Mouse (Mus musculus) spleen, postnatal 36 days (tissue): Measurements from ENCODE around the gene 9230112D13Rik.

Source experiments
- DNase-seq, 2 experiments: peaks; one replicate each; pipeline ENCODE4 v3.0.0; 2022; ENCODE audit warnings: low spot score in 2 of 2, mixed read lengths in 1 of 2

The 9230112D13Rik gene

DNA sequence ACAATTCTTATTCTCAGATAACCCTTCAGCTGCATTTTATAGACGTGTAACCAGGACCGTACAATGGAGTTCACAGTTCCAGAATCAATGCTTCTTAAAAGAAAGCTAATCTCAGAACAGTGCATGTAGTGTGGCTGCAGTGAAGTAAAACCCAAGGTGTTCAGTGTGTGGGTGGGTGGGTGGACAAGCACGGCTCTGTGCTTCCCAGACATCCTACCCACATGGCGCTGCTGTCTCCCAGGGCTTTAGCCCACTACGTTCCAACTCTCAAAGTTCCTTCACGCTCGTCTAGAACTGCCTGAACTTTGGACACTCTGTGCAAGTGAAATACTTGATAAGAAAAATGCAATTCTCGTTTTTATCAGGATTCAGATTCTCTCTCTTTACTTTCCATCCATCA, at the start of gene 9230112D13Rik:
9230112D13Rik (minus strand) TSS at position 101 of the 400 bp plus-strand sequence.
- no peak for DNase-seq

DNA sequence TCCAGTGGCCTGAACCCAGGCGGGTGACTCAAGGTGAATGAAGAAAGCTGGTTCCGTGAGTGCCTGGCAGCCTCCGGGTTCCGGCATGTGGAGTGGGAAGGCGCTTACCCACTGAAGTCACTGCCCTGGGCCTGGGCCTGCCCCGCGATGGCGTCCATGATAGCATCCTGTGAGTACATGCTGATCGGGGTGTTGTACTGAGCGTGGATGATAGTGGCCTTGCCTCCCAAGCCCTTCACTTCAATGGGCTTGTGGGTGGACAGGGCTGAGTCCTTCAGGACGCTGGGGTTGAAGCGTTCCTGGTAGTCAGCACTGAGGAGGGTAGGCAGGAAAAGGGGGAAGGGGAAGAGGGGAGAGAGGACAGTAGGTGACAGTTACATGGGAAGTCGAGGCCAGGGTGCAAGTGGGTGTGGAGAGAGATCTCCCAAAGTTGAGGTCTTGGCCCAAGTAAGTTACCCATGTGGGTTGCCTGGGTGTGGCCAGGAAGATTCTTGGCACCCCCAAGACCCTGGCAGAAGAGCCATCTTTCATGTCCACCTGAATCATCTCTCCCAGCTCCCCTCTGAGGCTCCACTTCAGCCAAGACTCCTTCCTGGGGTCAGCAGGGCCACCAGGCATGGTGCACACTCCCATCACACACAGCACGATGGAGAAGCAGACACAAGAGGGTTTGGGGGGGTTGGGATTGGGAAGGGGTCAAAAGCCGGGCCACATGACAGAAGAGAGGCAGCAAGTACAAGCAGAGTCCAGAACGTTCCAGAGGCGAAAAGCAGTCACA, 49.2 kb upstream of the 9230112D13Rik start:
- no peak for DNase-seq

DNA sequence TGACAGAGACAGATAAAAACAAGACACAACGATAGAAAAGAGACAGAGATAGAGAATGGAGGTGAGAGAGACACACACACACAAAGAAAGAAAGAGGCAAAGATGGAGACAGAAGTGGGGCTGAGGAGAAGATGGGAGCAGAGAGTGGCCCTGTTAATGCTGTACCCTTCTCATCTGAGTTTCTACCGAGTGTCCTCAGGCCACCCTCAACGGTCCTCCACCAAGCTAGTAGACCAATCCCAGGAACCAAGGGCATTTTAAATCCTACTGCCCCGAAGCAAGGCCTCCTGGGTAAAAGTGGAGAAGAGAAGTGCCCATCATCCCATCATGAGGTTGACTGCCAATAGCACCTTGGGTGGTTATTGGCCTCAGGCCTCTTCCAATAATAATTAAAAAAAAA, 48.3 kb upstream of the 9230112D13Rik start:
- no peak for DNase-seq

DNA sequence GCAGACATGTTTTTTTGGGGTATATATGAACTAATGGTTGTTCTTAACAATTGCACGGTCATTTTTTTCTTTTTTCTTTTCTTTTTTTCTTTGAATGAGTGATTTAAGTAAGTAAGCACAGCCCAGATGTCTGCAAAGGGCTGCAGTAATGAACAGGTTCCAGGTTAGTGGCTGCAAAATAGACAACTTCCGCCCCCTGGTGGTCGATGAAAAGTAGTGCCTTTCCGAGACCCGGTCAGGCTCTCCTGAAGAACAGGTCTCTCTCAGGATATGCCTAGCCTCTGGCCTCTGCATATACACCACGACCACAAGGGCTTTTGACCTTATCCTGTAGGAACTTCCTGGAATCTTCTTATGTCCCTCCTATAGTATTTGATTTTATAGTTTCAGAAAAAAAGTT, 47.7 kb upstream of the 9230112D13Rik start:
- peak; percentile 9 to 17 for DNase-seq

DNA sequence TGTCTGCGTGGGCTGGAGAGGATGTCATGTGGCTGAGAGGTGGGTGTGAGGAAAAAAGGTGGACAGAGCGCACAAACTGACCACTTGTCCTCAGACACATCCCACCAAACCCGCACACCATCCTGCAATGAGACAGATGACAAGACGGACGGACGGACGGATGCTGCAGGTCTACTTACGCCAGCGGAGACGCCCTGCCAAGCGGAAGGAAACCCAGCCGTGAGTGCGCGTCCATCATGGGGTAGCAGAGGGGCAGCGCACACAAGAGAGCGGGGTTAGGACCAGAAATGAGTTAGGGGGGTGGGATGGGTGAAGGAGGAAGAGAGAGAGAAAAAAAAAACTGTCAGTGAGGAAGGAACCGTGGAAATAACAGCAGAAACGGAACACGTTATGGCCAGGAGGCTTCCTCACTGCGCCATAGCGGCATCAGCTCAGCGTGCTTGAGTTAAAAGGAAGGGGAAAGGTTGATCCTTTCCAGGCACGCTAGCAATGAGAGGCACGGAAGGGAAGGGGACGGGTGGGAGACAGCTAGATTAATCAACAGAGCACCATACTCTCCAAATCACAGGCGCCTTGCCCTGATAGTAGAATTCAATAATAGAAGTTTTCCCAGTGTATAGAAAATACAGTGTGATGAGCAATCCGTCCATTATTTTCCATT, 47.1 kb upstream of the 9230112D13Rik start:
- no peak for DNase-seq

DNA sequence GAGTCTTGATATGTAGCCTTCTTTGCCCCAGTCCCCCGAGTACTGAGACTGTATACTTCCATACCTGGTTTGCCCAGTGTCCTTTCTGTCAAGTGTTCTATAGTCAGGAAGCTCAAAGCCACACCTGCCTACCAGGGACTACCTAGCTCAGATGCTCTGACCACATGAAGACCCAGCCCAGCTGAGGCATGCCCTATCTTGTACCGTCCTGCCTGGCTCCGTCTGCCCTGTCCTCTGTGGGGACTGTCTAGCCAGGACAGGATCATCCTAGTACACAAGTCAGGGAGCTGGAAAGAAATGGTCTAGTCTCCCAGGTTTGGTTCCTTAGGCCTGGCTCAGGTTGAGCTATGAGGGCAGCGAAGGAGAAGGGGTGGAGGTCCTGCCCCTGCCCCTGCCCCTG, 46.0 kb upstream of the 9230112D13Rik start:
- DNase-seq: no peak

DNA sequence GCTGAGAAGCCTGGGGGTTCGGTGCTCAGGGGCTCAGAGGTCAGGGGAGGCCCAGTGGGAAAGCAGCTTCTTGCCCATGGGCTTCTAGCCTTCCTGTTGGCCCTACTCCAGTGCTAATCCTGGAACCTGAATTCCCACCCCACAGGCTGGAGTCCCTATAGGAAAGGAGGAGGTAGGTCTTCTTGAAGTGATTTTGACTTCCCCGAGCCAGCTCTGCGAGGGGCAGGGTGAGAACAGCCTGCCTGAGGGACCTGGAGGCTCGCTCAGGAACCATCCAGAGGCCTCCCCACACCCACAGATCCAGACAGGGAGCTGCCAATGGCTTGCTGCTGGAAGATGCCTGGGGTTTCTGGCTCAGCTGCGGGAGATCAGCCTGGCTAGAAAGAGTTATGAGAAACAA, 45.1 kb upstream of the 9230112D13Rik start:
- no peak for DNase-seq

DNA sequence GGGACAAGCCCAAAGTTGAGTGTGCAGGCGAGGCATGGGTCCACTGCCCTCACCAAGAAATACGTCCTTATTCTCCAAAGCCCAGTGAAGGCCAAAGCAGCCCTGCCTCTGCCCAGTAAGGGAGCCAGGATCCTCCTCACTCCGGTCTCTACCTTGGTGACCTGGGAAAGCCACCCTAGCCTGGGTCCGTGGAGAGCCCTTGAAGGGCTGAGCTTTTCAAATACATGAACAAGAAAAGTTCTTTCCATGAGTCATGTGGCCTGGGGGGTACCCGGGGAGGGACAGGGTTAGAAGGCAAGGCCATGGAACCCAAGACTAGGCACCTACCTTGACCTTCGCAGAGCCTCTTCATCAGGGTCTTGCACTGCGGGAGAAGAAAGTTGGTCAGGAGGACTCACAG, 43.9 kb upstream of the 9230112D13Rik start:
- no peak for DNase-seq

DNA sequence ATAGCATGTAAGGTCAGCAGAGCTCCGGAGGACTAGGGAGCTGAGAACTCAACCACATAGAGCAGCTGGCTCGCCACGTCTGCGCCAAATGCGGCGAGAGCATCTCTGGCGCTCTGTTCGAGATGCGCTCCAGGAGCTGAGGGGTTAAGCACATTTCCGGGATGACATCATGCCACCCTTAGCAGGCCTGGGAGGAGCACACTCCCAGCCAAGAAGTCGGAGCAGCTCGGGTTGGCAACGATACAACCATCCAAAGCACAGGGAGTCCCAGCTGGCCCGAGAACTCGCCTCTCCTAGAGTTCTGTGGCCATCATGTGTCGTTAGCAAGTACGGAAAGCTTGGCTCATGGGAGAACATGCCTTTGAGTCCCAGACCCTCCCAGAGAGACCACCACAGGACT, 43.1 kb upstream of the 9230112D13Rik start:
- DNase-seq: no peak

DNA sequence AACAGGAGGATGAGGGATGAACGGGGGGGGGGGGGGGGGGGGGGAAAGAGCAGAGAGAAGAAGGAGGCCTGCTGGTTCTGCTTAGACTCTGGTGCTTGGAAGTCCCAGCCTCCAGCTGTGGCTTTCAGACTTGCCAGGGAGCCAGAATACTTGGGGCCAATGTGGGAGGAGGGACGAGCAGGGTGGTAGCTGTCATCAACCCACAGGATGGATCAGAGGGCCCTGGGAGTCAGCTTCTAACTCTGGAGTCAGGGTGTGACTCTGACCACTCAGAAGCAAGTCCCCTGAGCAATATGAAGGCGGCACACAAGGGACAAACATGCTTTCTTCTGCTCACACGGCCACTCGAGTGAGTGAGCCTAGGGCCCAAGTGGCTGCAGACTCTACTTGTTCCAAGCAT, 42.0 kb upstream of the 9230112D13Rik start:
- DNase-seq: no peak

DNA sequence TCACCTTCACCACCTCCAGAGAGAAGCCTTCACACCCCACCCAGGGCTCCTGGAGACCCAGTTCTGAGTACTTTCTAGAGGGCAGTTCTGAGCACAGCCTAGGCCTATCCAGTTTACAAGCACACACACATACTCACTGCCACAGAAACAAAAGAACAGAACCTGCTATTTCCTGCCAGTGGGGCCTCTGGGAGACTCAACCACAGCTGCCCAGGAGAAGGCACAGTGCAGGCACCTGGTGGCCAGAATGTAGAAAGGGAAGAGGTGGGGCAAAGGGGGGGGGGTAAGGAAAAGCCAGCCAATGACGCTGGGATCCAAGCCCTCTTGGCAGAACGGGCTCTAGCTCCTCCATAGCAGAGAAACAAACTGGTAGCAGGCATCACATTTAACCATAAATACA, 39.8 kb upstream of the 9230112D13Rik start:
- DNase-seq: no peak

DNA sequence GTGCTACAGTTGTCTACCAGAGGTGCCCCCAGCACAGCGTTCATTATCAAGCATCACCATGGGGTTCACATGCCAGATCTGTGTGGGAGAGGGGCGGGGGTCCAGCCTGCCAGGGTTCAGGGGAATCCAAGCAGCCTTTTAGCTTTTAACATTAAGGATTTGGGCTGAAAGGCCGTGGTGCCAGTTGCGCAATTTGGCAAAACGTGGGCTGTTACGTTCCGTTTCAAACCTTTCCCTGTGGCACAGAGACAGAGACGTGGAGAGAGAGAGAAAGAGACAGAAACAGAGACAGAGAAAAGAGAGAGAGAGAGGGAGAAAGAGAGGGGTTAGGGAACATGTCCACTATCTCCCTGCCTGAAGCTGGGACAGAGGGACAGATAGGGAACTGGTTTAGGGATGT, 39.0 kb upstream of the 9230112D13Rik start:
- no peak for DNase-seq

DNA sequence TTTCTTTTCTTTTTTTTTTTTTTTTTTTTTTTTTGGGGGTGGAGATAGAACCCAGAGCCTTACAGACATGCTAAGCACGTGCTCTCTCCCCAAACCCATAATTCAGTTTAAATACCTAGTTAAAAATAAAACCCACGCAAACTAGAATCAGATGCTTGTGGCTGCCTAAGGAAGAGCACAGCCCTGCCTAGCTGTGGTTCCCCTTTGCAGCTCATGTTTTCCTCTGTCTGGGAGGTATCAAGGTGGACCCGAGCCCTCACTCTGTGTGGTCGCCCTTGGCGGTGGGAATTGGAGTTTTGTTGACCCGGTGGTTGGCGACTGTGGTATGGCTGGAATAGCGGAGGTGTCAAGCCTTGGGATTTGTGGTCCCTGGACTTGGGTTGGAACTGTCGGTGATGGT, 36.3 kb upstream of the 9230112D13Rik start:
- no peak for DNase-seq

DNA sequence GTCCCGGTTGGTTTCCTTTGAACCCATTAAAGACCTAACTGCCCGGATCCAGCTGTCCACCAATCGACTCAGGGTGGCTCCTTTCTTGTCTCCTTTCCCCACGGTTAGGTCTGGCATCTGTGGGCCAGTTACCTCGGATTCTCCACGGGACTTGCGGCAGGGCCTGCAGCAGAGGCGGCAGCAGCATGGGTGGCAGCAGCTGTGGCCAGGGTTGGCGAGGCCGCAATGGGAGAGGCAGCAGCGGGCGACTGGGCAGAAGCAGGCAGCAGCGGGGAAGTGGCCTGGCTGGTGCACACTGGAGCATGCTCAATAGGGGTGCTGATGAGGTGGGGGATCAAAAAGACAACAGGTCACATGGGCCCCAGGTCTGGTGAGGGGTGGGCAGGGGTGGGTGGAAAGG, 32.6 kb upstream of the 9230112D13Rik start:
- DNase-seq: no peak

DNA sequence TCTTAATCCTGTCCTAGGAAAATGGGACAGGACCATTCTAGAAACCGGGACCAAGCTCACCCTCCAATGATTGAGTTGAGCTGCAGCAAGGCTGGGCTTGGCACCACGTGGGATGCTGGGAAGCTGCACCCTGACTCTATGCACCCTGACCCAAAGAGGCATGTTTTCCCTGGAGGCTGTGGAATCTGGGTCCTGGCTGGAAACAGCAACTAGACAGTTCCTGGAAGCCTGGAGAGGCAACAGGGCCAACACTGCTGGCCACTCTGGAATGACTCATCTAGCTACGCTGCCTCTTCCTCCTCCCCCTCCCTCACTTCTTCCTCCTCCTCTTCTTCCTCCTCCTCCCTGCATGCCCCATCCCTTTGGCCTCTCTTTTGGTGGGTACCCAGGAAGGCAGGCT, 31.4 kb upstream of the 9230112D13Rik start:
- DNase-seq: no peak

DNA sequence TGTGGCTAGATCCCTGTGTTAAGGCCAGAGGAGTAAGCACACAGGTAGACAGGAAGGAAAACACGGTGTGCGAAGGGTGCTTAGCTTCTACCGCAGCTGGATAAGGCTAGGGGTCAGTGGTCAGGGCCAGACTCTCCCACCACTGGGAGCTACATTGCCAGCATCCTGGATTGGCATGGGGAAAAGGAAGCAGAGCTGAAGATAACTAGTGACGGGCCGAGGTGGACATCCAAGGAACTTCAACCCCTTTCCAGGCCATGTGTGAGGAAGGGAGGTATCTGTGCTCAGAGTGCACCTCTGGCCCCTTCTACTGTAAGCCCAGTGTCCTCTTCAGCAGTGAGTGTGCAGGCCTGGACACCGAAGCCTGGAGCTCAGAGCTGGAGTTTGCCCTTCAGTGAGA, 30.9 kb upstream of the 9230112D13Rik start:
- DNase-seq: no peak

DNA sequence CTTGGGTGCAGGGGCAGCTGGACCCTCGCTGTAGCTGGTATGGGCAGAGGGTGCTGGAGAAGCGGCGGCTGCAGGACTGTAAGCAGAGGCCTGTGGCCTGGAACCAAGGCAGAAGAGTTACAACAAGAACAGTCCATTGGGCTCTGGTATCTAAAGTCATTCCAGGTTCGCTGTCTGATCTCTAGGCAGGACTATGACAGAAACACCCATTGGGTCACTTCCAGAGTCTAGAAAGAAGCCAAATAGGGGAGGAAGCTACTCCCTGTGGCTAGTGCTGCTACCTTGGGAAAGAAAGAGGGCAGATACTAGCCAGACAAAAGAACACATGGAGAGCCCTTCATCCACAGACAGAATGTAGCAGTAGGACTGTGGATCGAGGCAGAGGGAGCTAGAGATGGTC, 29.6 kb upstream of the 9230112D13Rik start:
- no peak for DNase-seq

DNA sequence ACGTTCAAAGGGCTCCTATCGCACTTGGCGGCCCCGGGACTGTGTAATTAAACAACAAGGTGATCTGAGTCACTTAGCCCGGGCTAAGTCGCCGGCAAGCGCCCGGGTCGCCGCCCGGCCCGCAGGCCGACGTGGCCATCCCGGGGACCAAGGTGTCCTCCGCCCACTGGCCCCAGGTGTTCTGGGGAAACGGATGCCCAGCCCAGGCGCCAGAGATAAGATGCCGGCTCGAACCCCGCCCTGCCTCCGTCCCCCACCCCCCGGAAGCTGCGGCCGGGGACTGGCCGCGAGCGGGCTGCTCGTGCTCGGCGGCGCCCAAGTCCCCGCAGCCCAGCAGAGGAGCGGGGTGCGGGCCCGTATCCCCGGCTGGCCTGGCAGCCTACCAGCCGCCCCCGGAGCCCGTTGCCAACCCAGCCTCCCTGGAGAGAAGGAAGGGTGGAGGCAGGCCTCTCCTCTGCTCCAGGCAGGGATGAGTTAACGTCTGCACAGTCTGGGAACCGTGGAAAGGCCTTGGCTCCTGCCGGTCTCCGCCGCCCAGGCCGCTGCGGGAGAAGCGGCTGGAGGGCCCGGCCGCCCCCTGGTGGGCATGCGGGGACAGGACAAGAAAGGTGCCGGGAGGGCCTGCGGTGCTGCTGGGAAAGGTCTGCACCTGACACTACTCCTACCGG, 26.5 kb upstream of the 9230112D13Rik start:
- peak; percentile 22 to 24 for DNase-seq

DNA sequence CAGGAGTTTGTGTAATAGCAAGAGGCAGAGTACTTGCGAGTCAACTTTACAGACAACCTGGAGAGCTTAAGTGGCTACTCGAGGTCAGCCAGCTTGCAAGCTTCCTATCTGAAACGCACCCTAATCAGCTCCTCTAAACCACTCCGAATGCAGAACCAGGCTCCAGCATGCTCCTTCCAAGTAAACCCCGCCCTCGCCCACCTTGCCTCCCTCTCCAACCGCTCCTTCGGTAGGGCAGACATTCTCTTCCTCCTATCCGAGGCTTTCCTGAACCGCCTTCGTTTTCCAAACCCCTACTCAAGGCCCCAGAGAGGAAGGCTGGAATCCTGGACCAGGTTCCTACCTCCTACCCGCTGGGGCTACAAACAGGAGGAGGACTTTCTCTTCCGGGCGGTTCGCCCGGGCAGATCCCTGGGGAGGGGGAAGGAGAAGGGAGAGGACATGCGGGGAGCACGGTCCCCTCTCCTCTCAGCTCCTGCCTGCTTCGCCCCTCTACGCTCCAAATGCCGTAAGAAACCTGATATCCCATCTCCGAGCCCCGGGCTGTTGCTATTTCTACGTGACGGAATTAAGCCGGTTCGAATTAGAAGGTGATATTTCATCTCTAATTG, 25.9 kb upstream of the 9230112D13Rik start:
- no peak for DNase-seq

DNA sequence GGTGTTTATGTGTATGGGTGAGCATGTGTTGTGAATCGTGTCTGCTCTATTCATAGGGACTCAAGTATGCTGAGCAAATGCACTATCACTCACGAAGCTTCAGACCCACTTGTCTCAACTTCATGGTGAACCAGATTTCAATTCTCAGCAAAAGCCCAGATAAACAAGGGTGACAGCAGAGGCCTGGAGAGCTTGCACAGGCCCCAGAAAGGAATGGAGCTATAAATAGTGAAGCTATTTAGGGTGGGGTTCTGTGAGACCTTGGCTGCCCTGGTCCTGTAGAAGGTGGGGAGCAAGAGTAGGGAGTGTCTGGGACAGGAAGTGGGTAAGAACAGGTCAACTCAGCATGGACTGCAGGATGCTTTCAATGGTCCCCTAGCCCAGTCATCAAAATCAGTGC, 21.9 kb upstream of the 9230112D13Rik start:
- no peak for DNase-seq

DNA sequence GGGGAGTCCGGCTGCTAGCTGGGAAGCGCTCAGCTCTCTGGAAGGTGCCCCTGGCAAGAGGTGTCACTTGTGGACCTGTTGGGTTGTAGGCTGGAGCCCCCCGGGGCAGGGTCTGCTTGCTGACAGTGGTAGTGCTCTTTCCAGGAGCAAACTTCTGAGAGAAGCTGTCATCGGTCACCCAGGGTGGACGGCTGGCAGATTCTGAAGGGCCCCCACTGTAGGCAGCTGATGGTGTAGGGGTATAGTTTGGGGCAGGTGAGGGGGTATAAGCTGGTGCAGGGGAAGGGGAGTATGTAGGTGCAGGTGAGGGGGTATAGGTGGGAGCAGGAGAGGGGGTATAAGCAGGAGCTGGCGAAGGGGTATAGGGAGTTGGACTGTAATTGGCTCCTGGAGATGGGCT, 21.4 kb upstream of the 9230112D13Rik start:
- DNase-seq: no peak

DNA sequence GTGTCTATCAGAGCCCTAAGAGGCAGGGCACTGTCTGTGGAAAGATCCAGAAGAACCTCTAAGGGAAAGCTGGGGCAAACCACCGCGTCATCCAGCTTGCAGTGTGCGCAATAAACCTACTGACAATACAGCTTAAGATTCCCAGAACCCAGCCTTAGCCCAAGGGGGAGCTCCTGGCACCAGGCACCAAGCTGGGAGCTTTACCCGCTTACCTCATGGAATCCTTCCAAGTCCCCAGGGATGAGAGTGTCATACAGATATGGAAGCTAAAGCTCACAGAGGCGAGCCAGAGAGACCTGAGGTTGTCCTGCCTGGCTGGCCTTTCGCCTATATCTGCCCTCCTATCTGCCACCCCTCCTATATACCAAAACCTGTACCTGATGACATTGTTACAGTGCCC, 21.0 kb upstream of the 9230112D13Rik start:
- DNase-seq: no peak

DNA sequence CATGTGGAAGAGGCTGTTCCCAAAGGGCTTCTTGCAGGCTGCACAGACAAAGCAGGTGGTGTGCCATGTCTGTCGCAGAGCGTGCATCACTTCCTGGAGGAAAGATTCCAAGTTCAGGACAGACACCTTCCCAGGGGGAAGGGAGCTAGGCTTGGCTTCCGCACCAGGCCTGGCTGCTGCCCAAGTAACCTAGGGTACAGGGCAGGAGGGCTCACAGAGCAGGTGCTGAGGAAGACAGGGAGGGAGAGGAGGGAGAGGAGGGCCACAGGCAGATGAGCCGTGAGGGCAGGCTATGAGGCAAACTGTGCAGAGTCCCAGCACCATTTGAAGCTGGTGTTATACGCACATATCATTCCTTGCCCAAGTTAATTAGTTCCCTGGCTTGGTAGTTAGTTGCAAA, 19.3 kb upstream of the 9230112D13Rik start:
- no peak for DNase-seq
